Mouse (Mus musculus) cortical plate, adult 2 months (tissue): ENCODE results near the gene Rcbtb1. TPM values are rescaled to one million over a fixed set of nuclear protein-coding genes. Genes with fewer than 3 reads are reported as not detected.

ENCODE experiments used
- H3K27ac ChIP-seq: fragments of 200-500 bp; 2 replicates; pipeline ENCODE4 v1.5.1; 2012; ENCODE audit warnings: low read length, control low read depth, inconsistent platforms; ENCODE audit not compliant: insufficient read depth
- H3K4me1 ChIP-seq: fragments of 200-500 bp; 2 replicates; pipeline ENCODE4 v1.6.1; 2011; ENCODE audit warnings: low read length; ENCODE audit not compliant: control insufficient read depth, insufficient read depth
- H3K4me3 ChIP-seq: fragments of 200-500 bp; 2 replicates; pipeline ENCODE4 v1.5.1; 2011; ENCODE audit warnings: mild to moderate bottlenecking, low read length, control low read depth; ENCODE audit not compliant: insufficient read depth
- CTCF ChIP-seq: fragments of 200-500 bp; IDR thresholded peaks from 2 replicates; pipeline ENCODE4 v1.5.1; 2011; ENCODE audit warnings: mild to moderate bottlenecking, control low read depth, low read length; ENCODE audit not compliant: insufficient read depth; ENCODE audit errors: extremely low read depth
- POLR2A ChIP-seq: fragments of 200-500 bp; IDR thresholded peaks from 2 replicates; pipeline ENCODE4 v1.6.1; 2011; ENCODE audit warnings: mild to moderate bottlenecking, low read length, control low read depth; ENCODE audit not compliant: insufficient read depth; ENCODE audit errors: extremely low read depth
- polyA plus RNA-seq: library from polyadenylated mRNA; depleted of rRNA; stranded (reverse); fragments of >200 nt; gene quantifications from 2 replicates; pipeline ENCODE4 v1.2.3, GENCODE M21; 2012; rRNA removed

Gene Rcbtb1
- 31.9 and 35.2 TPM in 2 replicates for polyA plus RNA-seq

- TF ChIP-seq CTCF (no peak), POLR2A (0 out of 2 replicates have a peak, but pooled peaks have one; percentile 49)
- H3K4me1 ChIP-seq: no peaks in the 10 kb centered on the region; the same call in 1 of the 2 replicates
- peak within 1 kb of the TSS; percentile 100 for H3K4me3 ChIP-seq
- peak within 1 kb of the TSS; percentile 99 for H3K27ac ChIP-seq
These were observed at the start of gene Rcbtb1 for GRCm38 (mm10) chr14:59200711-59201603. TSS of gene Rcbtb1 (plus strand) at chr14:59201209.

GRCm38 (mm10) chr14:59155589-59155988, 45.4 kb upstream of the Rcbtb1 start:
- H3K4me1 ChIP-seq: no peaks in the 10 kb centered on the region
- H3K27ac ChIP-seq: no peak overlapping the region
- no peak for TF ChIP-seq POLR2A
- TF ChIP-seq CTCF: peak; percentile 45; the same call in 1 of the 2 replicates
- H3K4me3 ChIP-seq: no peak overlapping the region

- Histone ChIP-seq H3K4me1 (no peaks in the 10 kb centered on the region), H3K27ac (no peak overlapping the region), H3K4me3 (no peak overlapping the region)
- TF ChIP-seq CTCF: no peak
These were observed 43.9 kb upstream of the Rcbtb1 start for GRCm38 (mm10) chr14:59157016-59157698.

GRCm38 (mm10) chr14:59178649-59179048, 22.4 kb upstream of the Rcbtb1 start, which contains the start of gene Gm5142:
TSS of gene Gm5142 (minus strand) at chr14:59178749.
- TF ChIP-seq POLR2A: no peak
- TF ChIP-seq CTCF: no peak
- Histone ChIP-seq H3K27ac (no peak within 1 kb of the TSS), H3K4me1 (no peaks in the 10 kb centered on the region), H3K4me3 (no peak within 1 kb of the TSS)

- no peak for TF ChIP-seq CTCF
- no peak for TF ChIP-seq POLR2A
- H3K27ac ChIP-seq: no peak overlapping the region
- H3K4me3 ChIP-seq: no peak overlapping the region
- no peaks in the 10 kb centered on the region for H3K4me1 ChIP-seq
These were observed 18.3 kb upstream of the Rcbtb1 start for GRCm38 (mm10) chr14:59182732-59183131.

- TF ChIP-seq POLR2A: no peak
- TF ChIP-seq CTCF: no peak
- no peak overlapping the region for H3K27ac ChIP-seq
- no peaks in the 10 kb centered on the region for H3K4me1 ChIP-seq
- no peak overlapping the region for H3K4me3 ChIP-seq
These were observed 15.5 kb upstream of the Rcbtb1 start for GRCm38 (mm10) chr14:59185514-59185913.

GRCm38 (mm10) chr14:59186121-59186520, 14.9 kb upstream of the Rcbtb1 start:
- TF ChIP-seq POLR2A: no peak
- TF ChIP-seq CTCF: no peak
- Histone ChIP-seq H3K4me1 (no peaks in the 10 kb centered on the region), H3K27ac (no peak overlapping the region), H3K4me3 (no peak overlapping the region)

- H3K27ac ChIP-seq: peak overlapping the region; percentile 99
- H3K4me1 ChIP-seq: no peaks in the 10 kb centered on the region; the same call in 1 of the 2 replicates
- peak overlapping the region; percentile 100 for H3K4me3 ChIP-seq
- no peak for TF ChIP-seq CTCF
- no peak for TF ChIP-seq POLR2A
These were observed 701 bp downstream of the Rcbtb1 start for GRCm38 (mm10) chr14:59201604-59202215.

- Histone ChIP-seq H3K27ac (no peak overlapping the region), H3K4me3 (no peak overlapping the region), H3K4me1 (no peaks in the 10 kb centered on the region; the same call in 1 of the 2 replicates)
- TF ChIP-seq POLR2A (no peak), CTCF (no peak)
These were observed 4.5 kb downstream of the Rcbtb1 start for GRCm38 (mm10) chr14:59205461-59205860.
